Mouse (Mus musculus) lung, postnatal 0 days (tissue): ENCODE results near the gene Chrna9.

Experiments used
- CTCF ChIP-seq: IDR thresholded peaks from 2 replicates; pipeline ENCODE4 v1.5.1; 2016; ENCODE audit warnings: antibody characterized with exemption, mild to moderate bottlenecking
- EP300 ChIP-seq: IDR thresholded peaks from 2 replicates; pipeline ENCODE4 v1.6.1; 2016; ENCODE audit warnings: antibody characterized with exemption, mild to moderate bottlenecking, control low read depth

DNA sequence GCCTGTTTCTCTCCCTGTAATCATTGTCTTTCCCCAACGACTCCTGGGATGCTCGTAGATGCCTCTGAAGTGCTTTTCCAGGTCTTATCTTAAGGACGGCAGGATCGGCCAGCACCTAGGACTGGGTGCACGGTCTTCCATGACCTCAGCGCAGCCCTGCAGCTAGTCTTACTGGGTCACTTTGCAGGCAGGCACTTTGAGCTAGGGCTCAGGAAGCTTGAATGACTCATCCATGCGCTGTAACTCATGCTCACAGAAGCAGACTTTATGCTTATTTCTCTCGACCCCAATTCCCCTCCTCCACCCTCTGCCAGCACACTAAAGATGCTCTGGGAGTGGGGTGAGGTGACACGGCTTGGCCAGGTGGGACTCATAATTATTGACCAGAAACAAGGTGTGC is 31.9 kb upstream of the Chrna9 start:
- TF ChIP-seq CTCF, result no peak
- TF ChIP-seq EP300, result no peak
